Mouse (Mus musculus) liver, postnatal 0 days (tissue): Measurements from ENCODE around the gene Fam131c.

Experiments used
- CTCF ChIP-seq: sonication (generic); IDR thresholded peaks from 2 replicates; pipeline ENCODE4 v1.5.1; 2016; ENCODE audit warnings: antibody characterized with exemption, low read depth
- EP300 ChIP-seq: IDR thresholded peaks from 2 replicates; pipeline ENCODE4 v1.6.1; 2016; ENCODE audit warnings: antibody characterized with exemption, low read depth, mild to moderate bottlenecking

DNA sequence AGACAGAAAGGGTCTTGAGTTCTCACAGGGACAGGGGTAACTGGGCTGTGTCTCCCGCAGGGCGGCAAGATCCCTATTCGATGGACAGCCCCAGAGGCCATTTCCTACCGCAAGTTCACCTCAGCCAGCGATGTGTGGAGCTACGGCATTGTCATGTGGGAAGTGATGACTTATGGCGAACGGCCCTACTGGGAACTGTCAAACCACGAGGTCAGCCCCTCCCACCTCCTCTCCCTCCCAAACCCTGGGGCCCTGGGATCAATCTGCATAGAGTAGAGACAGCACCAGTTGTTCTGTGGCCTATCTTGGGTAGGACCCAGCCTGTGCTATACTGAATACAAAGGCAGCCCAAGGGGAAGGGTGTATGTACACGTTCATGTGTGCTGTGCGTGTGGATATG lies 45.5 kb upstream of the Fam131c start:
- TF ChIP-seq CTCF (no peak), EP300 (no peak)
